Mouse (Mus musculus): ENCODE results near the gene Fam110a. TPM values are rescaled to one million over a fixed set of nuclear protein-coding genes. Genes with fewer than 3 reads are reported as not detected.

Gene Fam110a
- polyA plus RNA-seq, 1 experiment from 2014 or later: 34.6 TPM

DNA sequence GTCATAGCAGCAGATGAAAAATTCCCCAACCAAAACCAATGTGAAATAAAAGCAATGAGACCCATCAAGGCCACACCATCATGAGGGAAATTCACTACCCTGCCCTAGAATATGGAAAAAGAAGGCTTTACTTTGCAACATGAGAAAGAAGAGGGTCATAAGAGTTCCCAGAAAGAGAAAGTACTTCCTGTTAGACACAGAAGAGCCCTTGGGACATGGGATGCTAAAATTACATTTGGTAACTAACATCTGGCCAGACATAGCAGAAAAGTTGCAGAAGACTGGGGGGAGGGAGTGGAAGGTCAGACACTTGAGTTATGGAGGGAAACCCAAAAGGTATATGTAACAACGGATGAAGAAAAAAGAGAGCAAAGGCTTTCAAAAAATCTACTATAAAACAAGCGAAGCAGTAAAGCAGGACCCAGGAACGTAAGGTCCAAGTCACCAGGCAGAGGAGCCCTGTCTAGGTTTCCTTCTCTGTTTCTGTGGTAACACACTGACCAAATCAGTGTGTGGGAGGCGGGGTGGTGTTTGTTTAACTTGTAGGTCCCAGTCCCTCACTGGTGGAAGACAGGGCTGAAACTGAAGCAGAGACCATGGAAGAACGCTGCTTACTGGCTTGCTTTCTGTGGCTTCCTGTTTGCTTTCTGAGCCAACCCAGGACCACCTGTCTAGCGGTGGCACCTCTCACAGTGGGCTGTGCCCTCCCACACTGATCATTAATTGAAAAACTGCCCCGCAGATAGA is 5.6 kb upstream of the Fam110a start:
- in situ Hi-C loops (cut with MboI; ENCODE audit: low pct_unique_long_range_greater_than_20kb): no loop called here
- DNase-seq (ENCODE audit: low read depth, low spot score) (no peak), ATAC-seq (no peak)
- ChIA-PET POLR2A (no interaction called here), CTCF (interaction anchor here (1.8 kb wide), 1 partner anchor 9 kb away, joined by 4 read pairs; no protein-coding TSS in a partner anchor)
- TF ChIP-seq CTCF (IDR thresholded peaks at IDR 0.05): no peak
- no peaks in the 10 kb centered on the region for H3K27me3 ChIP-seq

DNA sequence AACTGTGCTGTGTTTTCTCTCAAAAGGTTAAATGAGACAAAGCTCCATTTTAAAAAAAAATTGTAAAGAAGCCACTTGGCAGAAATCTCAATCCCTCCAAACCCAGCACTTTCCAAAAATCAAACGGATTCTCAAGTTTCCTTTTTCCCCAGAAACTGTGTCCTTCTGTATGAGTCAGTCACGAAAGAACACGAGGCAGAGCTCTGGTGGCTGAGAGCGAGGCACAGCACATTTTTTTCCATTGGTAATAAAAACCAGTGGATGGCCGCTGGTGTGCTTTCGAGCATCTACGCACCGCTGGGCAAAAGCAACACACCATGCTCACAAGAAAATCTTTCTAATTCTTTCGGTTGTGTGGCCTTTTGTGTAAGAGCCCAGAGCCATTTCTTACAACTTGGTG is 4.0 kb upstream of the Fam110a start:
- no peaks in the 10 kb centered on the region for H3K27me3 ChIP-seq
- POLR2A ChIA-PET: no interaction called here
- in situ Hi-C loops (cut with MboI; ENCODE audit: low pct_unique_long_range_greater_than_20kb): no loop called here
- peak; percentile 37 for ATAC-seq
- TF ChIP-seq CTCF (IDR thresholded peaks at IDR 0.05): no peak
- CTCF ChIA-PET: interaction anchor here (1.2 to 1.8 kb wide), 3 partner anchors 10 to 108 kb away, joined by 3 to 4 read pairs (median 4); no protein-coding TSS in a partner anchor
- DNase-seq (ENCODE audit: low read depth, low spot score): no peak

DNA sequence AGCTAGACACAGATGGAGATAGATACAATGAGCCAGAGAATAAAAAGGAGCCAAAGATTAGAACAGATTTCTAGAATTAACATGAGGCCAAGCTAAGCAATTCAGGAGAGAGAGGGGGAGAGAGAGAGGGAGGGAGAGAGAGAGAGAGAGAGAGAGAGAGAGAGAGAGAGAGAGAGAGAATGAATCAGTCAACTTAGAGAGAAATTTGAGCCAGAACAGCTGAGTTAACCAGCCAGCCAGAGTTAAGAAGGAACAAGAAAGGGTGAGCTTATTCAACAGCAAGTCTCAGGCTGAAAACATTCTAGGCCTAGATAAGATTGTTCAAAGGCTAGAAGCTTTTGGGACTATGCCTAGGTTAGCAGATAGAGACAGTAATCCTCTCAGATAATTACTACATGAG is 2.5 kb upstream of the Fam110a start:
- TF ChIP-seq CTCF (IDR thresholded peaks at IDR 0.05): no peak
- no peak for ATAC-seq
- CTCF ChIA-PET: interaction anchor here (1.0 to 2.8 kb wide), 4 partner anchors 10 to 65 kb away, joined by 3 to 9 read pairs (median 3); no protein-coding TSS in a partner anchor
- no peaks in the 10 kb centered on the region for H3K27me3 ChIP-seq
- POLR2A ChIA-PET: interaction anchor here (0.6 kb wide), 1 partner anchor 165 kb away, joined by 4 read pairs; no protein-coding TSS in a partner anchor
- no peak for DNase-seq (ENCODE audit: low read depth, low spot score)
- in situ Hi-C loops (cut with MboI; ENCODE audit: low pct_unique_long_range_greater_than_20kb): no loop called here

DNA sequence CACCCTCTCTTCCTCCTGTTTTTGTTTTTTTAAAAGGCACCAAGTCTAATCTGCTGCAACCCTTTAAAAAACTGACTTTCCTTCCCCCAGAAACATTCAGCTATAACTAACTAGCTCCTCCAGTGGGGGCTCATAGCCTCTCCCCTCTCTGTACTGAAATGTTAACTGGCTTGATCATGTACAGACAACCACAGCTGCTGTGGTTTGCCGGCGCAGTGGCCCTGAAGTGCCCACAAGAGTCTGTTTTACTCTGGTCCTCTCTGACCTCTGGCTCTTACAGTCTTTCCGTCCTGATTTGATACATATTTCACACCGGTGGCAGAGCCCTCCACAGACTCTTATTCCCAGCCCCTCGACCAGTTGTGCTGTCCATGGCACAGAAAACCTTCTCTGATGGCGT is 1.2 kb upstream of the Fam110a start:
- DNase-seq (ENCODE audit: low read depth, low spot score) (no peak), ATAC-seq (no peak)
- CTCF ChIA-PET: interaction anchor here (0.9 to 2.8 kb wide), 3 partner anchors 12 to 107 kb away, joined by 3 to 9 read pairs (median 3); no protein-coding TSS in a partner anchor
- TF ChIP-seq CTCF (IDR thresholded peaks at IDR 0.05): no peak
- no peaks in the 10 kb centered on the region for H3K27me3 ChIP-seq
- in situ Hi-C loops (cut with MboI; ENCODE audit: low pct_unique_long_range_greater_than_20kb): no loop called here
- POLR2A ChIA-PET: interaction anchor here (1.4 kb wide), 1 partner anchor 18 kb away, joined by 3 read pairs; no protein-coding TSS in a partner anchor

DNA sequence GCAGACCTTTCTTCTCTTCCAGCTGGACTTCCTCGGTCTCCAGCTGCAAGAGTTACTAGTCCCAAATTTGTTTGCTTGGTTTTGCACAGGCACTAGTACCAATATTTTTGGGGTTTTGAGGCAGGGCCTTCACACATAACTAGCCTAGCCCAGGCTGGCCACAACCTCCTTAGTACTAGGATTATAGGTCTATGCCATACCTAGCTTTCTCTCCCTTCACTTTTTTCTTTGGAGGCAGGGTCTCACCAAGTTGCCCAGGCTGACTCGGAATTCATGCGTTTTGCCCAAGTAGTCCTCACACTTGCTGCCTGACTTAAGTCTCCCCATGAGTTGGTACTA is 305 bp upstream of the Fam110a start:
- in situ Hi-C loops (cut with MboI; ENCODE audit: low pct_unique_long_range_greater_than_20kb): no loop called here
- POLR2A ChIA-PET: interaction anchor here (0.6 to 1.4 kb wide), 4 partner anchors 13 to 80 kb away, joined by 3 to 4 read pairs (median 3); no protein-coding TSS in a partner anchor
- H3K27me3 ChIP-seq: no peaks in the 10 kb centered on the region
- DNase-seq (ENCODE audit: low read depth, low spot score) (no peak), ATAC-seq (no peak)
- CTCF ChIA-PET: no interaction called here
- no peak for TF ChIP-seq CTCF (IDR thresholded peaks at IDR 0.05)

DNA sequence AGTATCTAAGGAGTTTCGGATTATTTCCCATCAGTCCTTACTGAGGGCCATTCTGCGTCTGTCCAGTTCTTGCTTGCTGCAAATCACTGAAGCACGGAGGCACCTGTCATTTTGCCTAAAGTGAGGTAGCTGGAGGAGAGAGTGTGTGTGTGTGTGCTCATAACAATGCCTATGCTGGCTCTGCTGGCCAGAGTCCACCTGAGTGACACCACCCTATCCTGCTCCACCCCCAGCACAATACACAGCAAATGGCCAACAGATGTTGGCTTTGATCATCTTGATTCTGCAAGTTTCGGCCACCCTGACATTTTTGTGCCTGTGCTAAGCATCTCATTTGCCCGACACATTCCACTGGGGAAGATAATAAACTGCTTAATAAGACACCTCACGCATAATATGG is 1.5 kb downstream of the Fam110a start:
- TF ChIP-seq CTCF (IDR thresholded peaks at IDR 0.05): no peak
- H3K27me3 ChIP-seq: no peaks in the 10 kb centered on the region
- ChIA-PET CTCF (interaction anchor here (1.0 to 1.1 kb wide), 2 partner anchors 17 to 18 kb away, joined by 3 read pairs; no protein-coding TSS in a partner anchor), POLR2A (no interaction called here)
- no peak for ATAC-seq
- in situ Hi-C loops (cut with MboI; ENCODE audit: low pct_unique_long_range_greater_than_20kb): loop anchor here (5.0 kb wide), 1 partner anchor 61 kb away; no protein-coding TSS in a partner anchor
- DNase-seq (ENCODE audit: low read depth, low spot score): no peak

DNA sequence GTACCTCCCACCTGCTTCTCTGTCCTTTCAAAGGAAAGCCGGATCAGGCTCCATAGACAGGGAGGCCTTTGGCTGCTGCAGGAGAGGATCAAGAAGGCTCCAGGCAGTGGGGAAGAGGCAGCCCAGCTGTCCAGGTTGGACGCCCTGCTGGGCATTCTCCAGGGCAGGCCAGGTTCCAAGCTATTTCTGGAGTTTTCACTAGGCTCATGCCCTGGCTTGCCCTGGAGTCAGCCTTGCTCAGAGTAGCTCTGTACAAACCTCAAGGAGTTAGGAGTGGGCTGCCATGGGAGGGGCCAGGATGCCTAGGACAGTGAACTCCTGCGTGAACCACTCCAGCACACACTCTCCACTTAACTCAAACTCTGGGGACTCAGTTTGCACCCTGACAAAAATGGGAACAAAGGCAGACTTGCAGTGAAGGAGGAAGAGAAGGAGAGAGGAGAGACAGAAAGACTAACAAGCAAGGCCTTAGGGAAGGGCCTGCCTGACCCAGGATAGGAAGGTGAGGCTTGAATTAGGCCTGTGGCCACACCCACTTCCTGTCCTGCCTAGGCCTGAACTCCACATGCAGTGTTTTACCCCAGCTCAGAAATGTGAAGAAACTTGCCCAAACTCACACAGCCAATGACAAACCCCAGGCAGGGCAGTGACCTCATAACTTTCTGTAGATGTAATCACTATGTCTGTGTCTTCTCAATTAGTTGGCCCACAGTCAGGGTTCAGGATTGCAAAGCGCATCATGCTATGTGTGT is 2.2 kb downstream of the Fam110a start:
- POLR2A ChIA-PET: no interaction called here
- DNase-seq (ENCODE audit: low read depth, low spot score) (no peak), ATAC-seq (no peak)
- CTCF ChIA-PET: interaction anchor here (1.0 to 1.1 kb wide), 2 partner anchors 16 to 17 kb away, joined by 3 read pairs; no protein-coding TSS in a partner anchor
- TF ChIP-seq CTCF (IDR thresholded peaks at IDR 0.05): no peak
- H3K27me3 ChIP-seq: no peaks in the 10 kb centered on the region
- in situ Hi-C loops (cut with MboI; ENCODE audit: low pct_unique_long_range_greater_than_20kb): loop anchor here (5.0 kb wide), 1 partner anchor 61 kb away; no protein-coding TSS in a partner anchor

DNA sequence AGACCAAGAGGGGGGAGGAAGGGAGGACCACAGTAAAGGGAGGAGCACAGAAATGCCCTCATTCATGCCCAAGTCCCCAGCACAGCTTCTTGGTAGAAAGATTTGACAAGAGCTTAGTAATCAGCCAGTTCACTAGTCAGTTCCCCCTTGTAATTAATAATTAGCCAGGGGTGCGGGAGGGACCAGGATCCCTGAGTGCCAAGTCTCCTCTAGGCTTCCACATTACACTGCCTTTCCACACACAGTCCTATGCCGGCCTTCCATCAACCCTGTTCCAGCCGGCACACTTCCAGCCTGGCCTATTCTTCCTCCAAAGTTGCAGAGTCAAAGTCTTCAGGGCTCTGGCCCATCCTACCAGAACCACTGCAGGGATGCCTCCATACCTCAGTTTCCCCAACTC is 4.0 kb downstream of the Fam110a start:
- no peak for TF ChIP-seq CTCF (IDR thresholded peaks at IDR 0.05)
- POLR2A ChIA-PET: interaction anchor here (1.1 to 1.4 kb wide), 2 partner anchors 10 to 12 kb away, joined by 3 read pairs; no protein-coding TSS in a partner anchor
- DNase-seq (ENCODE audit: low read depth, low spot score) (no peak), ATAC-seq (no peak)
- in situ Hi-C loops (cut with MboI; ENCODE audit: low pct_unique_long_range_greater_than_20kb): loop anchor here (5.0 kb wide), 1 partner anchor 59 kb away; no protein-coding TSS in a partner anchor
- CTCF ChIA-PET: no interaction called here
- no peaks in the 10 kb centered on the region for H3K27me3 ChIP-seq

DNA sequence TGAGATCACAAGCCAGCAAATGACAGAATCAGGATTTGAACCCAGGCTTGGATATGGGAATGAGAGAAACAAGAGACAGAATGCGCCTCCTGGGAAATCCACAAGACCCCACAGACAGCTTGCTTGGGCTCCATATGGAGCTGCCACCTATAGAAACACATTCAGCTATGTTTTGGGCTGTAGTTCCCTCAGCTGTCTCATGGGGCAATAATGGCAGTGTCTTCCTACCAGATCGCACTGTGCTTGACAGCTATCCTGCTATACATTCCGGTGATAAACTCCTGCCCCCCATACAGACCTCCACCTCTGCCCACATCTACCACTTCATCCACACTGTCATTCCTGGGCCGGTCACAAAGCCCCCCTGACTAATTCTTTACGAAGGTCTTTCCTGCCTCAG is 4.7 kb downstream of the Fam110a start:
- ATAC-seq: no peak

More for the DNA sequence above, 4.7 kb downstream of the Fam110a start:
- ChIA-PET POLR2A (interaction anchor here (1.1 to 1.4 kb wide), 3 partner anchors 9 to 69 kb away, joined by 3 read pairs; no protein-coding TSS in a partner anchor), CTCF (interaction anchor here (1.6 to 1.8 kb wide), 2 partner anchors 9 to 11 kb away, joined by 5 to 6 read pairs; no protein-coding TSS in a partner anchor)
- in situ Hi-C loops (cut with MboI; ENCODE audit: low pct_unique_long_range_greater_than_20kb): loop anchor here (5.0 kb wide), 1 partner anchor 58 kb away; no protein-coding TSS in a partner anchor
- no peaks in the 10 kb centered on the region for H3K27me3 ChIP-seq
- TF ChIP-seq CTCF (IDR thresholded peaks at IDR 0.05): no peak
- no peak for DNase-seq (ENCODE audit: low read depth, low spot score)
